Mouse (Mus musculus): ENCODE measurements around the gene Myo16.

Gene Myo16

DNA sequence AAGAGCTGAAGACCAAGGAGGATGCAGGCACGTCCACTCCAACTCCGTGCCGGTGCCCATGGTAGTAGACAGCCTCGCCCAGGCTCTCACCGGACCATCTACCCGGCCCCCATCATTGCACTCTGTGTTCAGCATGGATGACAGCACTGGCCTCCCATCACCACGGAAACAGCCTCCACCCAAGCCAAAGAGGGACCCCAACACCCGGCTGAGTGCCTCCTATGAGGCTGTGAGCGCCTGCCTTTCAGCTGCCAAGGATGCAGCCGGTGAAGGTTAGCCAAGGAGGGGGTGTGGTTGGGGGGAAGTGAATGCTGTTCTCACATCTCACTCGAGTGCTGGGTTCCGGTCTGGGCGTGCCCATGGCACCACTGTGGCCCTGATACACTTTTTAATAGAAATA is 408.3 kb downstream of the Myo16 start:
- DNase-seq, result no peak

DNA sequence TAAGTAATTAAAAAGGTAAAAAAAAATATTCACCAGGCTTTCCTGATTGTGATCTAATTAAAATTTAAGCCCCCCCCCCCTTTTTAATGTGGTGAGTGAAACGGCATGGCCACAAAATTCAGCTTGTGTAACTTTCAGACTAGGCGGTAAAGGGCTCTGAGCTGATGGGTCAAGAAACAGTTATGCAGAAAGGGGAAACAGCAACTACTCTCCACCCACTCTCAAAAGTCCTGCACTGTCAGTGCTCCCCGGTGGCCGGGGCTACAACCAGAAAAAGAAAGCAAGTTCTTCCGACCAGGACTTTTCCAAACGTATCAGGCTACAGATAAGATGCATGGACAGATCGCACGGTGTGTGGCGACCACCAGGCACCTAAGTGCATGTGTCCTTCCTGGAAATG is 408.9 kb downstream of the Myo16 start:
- no peak for DNase-seq

DNA sequence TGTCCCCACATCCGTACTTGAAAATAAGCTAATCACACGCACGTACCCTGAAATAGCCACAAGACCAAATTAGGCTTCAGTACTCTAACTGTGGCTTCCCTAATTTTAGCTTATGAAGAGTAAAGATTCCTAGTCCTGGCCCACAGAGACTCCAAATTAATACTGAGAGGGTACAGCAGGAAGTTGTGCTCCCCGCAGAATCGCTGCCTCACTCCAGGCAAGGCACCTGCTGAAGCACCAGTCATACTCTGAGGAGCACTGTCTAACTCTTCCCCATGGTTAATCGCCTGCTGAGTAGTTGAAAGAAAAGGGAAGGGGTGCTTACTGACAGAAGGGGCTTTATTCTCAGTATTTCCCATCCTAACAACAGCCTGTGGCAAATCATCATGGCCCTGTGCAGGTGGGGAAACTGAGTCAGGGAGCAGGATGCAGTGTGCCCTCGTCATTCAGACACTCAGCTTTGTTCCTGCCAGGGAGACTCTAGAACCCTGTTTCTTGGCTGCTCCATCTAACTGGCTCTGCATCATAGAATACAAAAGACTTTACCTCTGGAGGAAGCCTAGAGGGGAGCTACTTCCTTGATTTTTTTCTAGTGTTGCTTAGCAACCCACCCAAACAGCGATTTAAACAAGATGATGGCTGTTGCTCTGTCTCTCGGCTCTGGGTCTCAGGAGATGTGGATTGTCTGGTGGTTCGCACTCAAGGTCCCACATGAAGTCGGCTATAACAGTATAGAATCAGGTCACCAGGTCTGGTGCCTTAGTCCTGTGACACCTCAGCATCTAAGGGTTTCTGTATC is 411.7 kb downstream of the Myo16 start:
- no peak for DNase-seq

DNA sequence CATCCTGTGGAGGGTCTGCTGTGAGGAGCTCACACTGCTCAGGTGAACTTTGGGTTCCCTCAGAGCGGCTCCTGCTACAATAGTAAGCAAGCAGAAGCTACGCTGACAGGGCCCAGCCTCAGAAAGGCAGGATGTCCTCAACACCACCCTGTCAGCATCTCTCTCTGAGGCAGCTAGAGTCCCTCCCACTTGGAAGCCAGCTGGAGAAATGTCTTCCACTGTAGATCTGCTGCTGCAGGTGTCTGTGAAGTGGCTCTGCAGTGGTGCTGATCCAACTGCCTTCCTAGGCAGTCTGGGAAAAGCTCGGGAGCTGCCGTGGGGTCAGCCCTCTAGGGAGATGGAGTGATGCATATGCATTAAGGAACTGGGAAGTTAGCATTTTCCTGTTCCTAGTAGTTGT is 414.7 kb downstream of the Myo16 start:
- no peak for DNase-seq

DNA sequence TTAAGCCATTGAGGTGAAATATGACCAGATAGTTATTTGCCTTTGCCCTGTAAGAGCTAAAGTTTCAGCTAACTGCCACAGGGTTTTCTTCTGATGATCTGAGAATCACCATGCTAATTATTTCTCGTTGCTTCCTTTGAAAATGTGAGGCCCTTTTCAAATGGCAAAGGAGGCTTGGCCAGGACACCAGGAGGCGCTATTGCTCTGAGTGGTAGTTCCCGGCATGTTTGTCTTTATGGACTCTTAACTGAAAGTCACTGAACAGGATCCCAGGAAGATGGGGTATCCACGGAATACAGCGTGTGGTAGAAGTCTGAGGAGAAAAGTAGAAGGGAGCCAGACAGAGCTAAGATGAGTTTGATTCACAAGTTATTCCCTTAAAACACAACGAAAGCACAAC is 420.4 kb downstream of the Myo16 start:
- DNase-seq, result peak; percentile 78 to 89

DNA sequence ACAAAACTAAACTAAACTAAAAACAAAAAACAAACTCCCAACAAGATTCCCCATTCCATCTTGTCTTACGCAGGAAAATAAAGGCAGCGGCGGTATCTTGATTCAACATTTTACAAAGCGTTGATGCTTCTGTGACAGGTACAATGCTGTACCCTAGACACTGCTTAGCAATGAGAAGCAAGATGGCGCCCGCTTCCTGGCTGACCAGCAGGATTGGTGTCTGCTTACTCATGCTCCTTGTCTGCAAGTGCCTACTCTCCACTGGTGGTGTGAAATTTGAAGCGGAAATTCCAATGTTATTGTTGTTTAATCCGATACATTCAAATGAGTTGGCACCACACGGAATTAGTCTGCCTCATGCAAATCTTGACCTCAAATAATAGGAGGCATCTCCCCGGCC is 421.5 kb downstream of the Myo16 start:
- no peak for DNase-seq

DNA sequence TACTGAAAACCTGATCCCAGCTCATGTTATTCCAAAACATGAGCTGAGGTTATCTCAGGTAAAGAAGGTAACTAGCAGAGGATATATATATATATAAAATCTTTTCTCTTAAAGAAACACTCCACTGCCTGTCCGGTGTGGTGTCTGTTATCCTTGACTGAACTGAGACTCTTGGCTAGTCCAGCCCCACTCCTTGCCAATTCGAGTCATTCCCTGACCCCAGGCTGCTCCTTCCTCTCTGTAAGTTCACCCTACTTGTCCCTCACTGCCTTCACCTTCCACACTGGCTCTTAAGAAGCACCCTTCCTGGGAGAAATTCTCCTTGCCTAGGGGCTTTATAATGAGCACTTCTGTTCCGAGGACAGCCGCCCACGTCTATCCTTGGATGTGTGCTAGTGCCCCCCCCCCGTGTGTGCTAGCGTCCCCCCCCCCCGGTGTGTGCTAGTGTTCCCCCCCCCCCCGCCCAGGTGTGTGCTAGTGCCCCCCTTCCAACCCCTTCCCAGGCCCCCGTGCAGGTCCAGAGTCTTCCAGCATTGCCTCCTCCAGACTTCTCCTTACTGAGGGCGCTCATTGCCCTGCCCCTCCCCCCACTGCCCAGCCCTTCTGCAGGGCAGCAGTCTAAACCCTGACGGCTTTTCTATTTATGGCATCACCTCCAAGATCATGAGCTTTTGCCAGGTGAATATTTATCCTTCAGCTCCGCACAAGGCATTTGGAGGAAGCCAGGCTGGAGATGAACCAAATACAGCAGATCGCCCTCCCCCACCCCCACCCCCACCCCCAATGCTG is 433.4 kb downstream of the Myo16 start:
- DNase-seq, result peak; percentile 36 to 69

DNA sequence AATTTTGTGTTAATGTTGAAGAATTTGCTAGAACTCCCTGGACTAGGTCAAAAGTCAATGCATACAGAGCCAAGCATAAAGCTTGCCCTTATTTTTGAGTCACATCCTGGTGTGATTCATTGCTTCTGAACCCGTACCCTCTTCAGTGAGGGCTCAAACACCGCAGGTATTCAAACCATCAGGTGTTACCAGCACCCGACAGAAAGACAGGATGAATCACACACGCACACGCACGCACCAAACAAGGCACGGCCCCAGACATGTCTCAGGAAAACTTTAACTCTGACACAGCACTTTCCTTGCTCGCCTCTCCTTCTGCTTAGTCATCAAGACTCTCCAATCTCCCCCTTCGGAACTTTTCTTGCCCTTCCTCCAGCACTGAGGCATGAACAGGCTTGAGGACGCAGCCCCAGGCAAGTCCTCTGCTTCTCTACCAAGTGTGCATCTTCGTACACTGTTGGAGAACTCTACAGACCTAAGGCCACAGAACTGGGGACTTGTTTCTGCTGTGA is 435.8 kb downstream of the Myo16 start:
- no peak for DNase-seq

DNA sequence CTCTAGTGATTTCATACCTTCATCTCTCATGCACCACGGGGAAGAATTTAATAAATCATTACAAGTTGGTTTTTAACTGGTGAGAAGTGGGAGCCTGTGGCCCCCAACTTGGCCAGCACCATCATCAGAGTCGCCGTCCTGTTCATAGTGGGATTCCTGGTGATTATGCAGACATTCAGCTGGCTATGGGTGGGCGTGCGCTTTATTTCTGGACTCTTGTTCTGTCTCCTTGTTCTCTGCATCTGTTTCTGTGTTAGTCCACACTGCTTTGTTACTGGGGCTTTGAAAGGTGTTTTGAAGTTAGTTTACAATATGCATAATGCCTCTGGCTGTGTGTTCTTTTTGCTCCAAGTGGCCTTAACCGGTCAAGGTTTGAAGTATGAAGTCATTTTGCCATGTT is 439.2 kb downstream of the Myo16 start:
- no peak for DNase-seq

DNA sequence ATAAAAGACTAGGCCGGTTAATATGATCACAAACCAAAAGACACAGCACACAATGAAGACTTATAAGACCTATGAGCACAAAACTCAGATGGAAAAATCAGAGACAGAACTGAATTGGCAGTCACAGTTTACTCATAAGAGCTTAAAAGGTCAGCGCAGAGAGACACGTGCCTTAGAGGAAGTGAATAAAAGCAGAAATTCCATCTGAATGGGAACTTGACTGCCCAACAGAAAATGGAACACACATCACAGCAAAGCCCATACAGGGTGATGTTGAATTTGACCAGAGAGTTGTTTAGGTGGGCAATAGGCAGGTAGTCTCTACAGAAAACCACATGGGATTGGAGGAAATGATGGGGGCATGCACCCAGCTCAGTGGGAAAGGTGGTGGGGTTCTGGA is 442.6 kb downstream of the Myo16 start:
- no peak for DNase-seq

DNA sequence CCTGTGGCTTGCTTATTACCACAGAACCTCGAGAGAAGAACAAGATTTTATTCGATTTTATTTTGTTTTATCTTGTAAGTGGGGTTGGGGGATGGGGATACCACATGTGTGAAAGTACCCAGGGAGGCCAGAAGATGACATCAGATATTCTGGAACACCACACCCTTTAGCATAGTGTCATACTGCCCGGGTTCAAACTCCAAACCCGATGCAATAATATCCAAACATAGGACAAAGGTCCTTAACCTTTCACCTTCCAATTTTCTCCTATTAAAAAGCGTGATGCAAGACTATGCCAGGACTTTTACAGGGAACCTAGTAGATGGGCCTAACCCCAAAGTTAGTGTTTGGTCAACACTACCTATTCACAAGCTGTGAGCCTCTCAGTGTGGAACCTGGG is 443.9 kb downstream of the Myo16 start:
- DNase-seq, result no peak

DNA sequence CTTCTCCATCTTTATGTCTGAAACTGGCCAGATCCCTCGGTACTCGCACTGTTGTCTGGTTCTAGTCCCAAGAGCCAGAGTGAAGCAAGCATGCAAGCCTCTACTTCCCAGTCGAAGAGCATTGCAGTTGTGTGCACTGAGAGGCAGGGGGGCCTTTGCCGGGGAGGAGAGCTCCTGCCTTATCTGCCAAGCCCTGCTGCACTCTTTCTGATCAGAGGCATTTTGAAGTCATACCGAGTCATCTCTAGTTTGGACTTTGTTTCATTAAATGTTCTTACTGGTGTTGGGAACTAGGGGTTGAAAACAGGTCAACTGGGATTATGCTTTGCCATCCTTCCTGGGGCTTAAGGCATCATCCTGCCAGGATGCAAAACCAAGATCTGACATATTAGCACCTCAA is 445.2 kb downstream of the Myo16 start:
- no peak for DNase-seq

DNA sequence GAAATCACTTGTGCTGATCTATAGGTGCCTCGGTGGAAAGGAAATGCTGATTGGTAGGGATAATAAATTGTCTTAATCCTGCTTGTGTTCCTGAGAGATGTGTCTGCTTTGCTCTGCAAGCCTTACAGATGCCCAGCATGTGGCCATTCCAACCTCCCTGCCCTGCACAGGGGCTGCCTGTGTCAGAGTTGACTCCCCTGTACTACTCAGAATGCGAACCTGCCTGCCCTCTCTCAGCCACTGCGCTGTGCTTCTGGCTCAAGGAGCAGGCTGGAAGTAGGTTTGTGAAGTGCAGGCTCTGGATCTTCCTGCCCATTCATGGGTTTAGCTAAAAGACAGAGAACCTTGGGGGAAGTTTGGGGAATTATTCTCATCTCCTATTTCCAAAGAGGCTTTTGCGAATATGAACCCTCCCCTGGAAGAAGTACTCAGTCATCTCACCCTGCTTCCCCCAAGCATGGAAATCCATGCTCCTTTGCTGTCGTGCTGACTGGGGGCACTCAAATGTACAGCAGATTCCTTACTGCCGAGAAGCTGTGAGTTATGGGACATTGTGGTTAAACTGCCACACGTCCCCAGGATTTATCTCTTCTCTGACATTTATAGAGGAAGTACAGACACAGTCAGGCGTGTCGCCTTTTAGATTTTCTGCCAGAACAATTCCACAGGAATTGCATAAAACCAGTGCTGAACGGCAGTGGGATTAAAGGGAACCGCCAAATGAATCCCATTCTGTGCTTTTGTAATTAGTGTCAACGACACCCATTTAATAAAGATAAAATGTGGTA is 452.5 kb downstream of the Myo16 start:
- no peak for DNase-seq

DNA sequence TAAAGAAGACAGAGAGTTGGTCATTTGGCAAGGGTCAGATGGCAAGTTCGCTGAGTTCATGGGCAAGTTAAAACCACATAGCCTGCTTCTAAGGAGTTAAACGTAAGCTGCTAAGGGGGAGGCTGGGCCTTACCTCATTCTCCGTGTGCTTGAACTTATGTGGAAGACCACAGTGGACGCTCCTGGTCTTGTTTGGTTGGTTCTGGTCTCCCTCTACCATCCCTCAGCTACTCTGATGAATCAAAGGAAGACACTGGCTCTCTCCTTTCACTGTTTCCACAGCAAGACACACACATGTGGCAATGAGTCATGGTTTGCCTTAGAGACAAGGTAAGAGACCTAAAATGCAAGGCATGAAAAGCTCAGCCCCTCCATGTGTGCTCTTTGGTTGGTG is 453.1 kb downstream of the Myo16 start:
- no peak for DNase-seq

DNA sequence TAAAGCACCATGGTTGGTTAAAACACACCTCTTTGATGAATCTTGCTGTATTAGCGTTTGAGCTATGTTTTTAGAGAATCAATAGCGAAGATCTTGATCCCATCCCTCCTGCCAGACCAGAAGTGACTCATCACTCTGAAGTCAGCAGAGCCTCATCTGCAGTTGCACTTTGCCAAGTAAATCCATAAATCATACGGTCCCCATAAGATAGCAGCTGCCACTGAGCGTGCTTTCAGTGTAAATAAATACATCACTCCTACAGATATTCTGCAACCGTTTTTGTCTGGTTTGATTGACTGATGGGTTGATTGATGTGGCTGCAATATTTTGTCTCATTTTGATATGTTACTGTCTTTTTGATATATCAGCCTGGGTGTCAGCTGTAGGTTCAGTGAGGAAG is 457.9 kb downstream of the Myo16 start:
- DNase-seq, result no peak

DNA sequence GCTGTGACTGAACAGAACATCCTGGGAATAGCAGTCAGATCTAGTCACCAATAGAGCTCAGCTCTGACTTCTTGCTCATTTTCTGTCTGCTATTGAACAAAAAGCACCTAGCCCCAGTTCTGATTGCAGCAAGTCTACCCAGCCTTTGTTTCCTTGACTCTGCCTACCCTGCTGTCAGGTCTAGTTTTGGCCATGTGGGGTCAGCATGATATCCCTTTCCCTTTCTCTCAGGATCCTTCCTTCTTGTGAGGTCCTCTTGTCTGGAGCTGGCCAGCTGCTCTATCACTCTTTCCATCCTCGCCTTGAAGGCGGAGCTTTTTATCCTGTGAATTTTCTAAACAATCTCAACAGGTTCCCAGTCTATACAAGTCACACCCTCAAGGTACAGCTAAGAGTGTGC is 459.7 kb downstream of the Myo16 start:
- DNase-seq, result no peak

DNA sequence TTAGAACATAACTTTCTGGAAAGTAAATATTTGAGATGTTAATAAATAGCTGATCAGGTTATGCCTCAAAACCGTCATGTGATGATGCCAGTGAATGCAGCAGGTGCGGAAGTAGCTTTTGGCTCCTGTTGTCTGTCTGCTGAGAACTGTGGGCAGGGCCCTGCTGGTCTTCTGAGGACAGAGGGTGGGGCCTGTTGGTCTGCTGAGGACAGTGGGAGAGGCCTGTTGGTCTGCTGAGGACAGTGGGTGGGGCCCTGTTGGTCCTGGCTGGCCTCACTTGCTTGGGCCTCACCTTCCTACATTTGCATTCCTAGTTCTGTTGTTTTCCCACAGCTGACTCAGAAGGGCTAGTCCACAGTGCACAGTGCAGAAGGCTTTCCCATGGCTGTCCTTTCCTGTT is 466.0 kb downstream of the Myo16 start:
- no peak for DNase-seq

DNA sequence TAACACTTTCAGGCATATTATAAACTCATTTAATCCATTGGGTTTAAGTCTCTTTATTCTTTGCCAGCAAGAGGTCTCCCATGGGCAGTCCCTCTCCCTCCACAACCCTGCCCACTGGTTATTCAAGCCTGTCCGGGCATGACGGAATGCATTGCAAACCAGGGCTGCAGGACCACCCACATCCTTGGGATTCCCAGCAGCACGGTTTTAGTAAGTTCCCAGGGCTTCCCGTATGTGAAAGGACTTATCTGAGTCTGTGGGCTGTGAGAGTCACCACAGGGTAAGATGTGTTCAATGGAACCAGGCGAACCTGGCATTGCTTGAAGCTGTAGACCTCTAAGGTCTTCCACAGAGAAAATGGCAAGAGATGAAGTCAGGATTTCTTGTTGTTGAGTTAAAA is 471.6 kb downstream of the Myo16 start:
- DNase-seq, result no peak

DNA sequence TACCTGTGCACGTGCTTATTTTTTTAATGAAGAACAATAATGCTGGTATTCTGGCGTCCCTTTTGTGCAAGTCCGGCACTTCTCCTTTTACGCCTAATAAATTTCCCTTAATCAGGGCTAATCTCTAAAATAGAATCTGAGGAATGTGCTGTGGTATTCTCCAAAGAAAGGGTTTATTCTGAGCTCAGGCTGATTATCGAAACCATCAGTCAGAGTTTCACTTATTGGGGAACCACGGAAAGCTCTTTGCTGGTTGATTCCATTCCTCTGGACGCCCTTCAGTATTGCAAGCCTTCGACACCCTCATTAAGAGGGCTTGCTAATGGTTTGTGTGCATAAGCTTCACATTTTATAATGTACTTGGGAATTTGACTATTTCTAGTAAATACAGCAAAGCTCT is 475.0 kb downstream of the Myo16 start:
- DNase-seq, result no peak

DNA sequence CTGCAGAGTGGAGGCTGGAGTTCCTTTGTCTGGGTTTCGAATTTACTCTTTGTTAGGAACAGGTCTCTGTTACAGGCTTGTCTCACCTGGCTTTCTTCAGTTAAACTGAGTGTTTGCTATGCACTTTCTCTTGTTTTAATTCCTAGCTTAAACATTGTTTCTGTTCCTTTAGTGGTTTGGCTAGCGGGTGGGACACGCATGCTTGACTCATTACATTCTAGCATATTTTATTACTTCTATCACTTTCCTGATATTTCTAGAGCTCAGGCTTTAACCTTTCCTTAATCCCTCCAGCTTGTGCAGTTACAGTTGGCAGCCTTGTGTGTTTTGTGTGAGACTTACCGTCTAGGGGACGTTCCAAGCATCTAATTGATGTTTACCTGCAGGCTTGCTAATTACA is 476.2 kb downstream of the Myo16 start:
- DNase-seq, result no peak

DNA sequence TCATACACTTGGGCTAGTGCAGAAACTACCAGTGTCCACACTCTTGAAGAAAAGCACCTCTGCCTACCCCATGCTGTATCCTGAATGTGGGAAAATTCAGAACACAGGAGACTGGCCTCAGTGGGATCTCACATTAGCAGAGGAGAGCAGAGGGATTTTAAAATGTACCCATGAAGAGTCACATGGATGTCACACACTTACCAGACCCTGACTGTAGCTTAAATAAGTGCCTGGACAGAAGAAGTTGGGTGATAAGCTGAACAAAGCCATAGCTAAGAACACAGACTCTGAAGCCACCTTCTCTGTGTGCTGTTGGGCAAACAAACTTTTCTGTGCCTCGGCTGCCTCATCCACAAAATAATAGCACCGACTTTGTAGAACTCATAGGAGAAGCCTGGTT is 477.3 kb downstream of the Myo16 start:
- no peak for DNase-seq

DNA sequence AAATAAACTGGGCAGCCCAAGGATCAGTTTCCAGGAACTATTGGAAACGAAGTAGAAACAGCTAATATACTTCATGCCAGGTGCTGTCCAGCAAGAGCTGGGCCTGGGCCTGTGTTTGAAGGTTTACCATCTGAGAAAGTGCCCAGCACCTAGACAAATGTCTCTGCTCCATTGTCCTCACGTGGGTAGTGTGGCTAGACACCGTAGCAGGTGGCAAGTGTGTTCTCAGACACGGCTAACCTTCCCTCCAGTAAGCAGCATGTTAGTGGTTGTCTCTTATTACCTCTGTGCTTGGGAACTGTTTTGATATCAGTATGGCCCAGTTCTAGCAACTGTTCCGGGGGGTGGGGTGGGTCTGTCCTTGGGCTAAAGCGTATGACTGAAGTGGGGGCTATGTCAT is 478.9 kb downstream of the Myo16 start:
- DNase-seq, result no peak

DNA sequence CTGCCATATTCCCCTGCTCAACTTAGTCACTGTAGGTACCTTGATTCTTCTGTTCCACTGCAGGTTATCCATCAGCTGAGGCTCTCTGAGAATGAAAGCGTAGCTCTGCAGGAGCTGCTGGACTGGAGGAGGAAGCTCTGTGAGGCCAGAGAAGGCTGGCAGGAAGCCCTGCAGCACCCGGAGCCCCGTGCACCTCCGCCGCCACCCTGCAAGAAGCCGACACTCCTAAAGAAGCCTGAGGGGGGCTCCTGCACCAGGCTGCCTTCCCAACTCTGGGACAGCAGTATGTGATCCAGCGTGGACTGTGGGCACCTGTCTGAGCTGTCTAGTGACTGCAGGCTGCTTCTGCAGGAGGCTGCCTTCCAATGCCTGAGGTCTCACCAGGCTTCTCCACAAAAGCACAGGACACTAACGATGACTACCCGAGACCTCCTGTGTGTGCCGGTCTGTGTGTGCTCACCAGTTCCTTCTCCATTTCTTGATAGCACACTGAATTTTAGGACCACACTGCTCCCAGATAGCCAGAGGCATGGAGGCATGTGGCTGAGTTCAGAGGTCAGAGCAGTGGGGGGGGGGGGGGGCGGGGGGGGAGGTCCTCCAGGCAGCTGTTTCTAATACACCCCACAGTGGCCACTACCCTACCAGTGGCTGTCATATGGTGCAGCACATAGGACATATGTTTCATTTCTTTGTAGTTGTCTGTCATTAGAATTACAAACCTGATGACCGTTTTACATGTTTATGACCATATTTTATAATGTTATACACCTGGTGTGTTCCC is 479.8 kb downstream of the Myo16 start:
- DNase-seq, result peak; percentile 17 to 20
